Mouse (Mus musculus): ENCODE data around the gene Apol9b.

Apol9b gene

GRCm38 (mm10) chr15:77748414-77748813 lies 19.6 kb downstream of the Apol9b start:
- no peak for DNase-seq (ENCODE audit: low spot score)

- DNase-seq (ENCODE audit: low spot score): no peak
Observed at GRCm38 (mm10) chr15:77749717-77750116, 20.9 kb downstream of the Apol9b start.

- DNase-seq (ENCODE audit: low spot score): no peak
Observed at GRCm38 (mm10) chr15:77750461-77750860, 21.6 kb downstream of the Apol9b start.

- DNase-seq (ENCODE audit: low spot score): no peak
Observed at GRCm38 (mm10) chr15:77752443-77752842, 23.6 kb downstream of the Apol9b start.

GRCm38 (mm10) chr15:77755132-77755531 lies 26.3 kb downstream of the Apol9b start:
- no peak for DNase-seq (ENCODE audit: low spot score)

GRCm38 (mm10) chr15:77756081-77756480 lies 27.2 kb downstream of the Apol9b start:
- DNase-seq (ENCODE audit: low spot score): no peak

- peak; percentile 42 for DNase-seq (ENCODE audit: low spot score)
Observed at GRCm38 (mm10) chr15:77756848-77757247, 28.0 kb downstream of the Apol9b start, which contains the start of gene Apol8. TSS of gene Apol8 (minus strand) at chr15:77757003.

GRCm38 (mm10) chr15:77757586-77758226 lies 28.9 kb downstream of the Apol9b start:
- no peak for DNase-seq (ENCODE audit: low spot score)

- DNase-seq (ENCODE audit: low spot score): no peak
Observed at GRCm38 (mm10) chr15:77760037-77760436, 31.2 kb downstream of the Apol9b start.

GRCm38 (mm10) chr15:77761083-77761482 lies 32.2 kb downstream of the Apol9b start:
- DNase-seq (ENCODE audit: low spot score): no peak

- no peak for DNase-seq (ENCODE audit: low spot score)
Observed at GRCm38 (mm10) chr15:77761561-77762380, 32.9 kb downstream of the Apol9b start.

GRCm38 (mm10) chr15:77763050-77763449 lies 34.2 kb downstream of the Apol9b start:
- DNase-seq (ENCODE audit: low spot score): no peak

- DNase-seq (ENCODE audit: low spot score): no peak
Observed at GRCm38 (mm10) chr15:77763702-77764101, 34.9 kb downstream of the Apol9b start.

GRCm38 (mm10) chr15:77764391-77765006 lies 35.7 kb downstream of the Apol9b start:
- no peak for DNase-seq (ENCODE audit: low spot score)

- no peak for DNase-seq (ENCODE audit: low spot score)
Observed at GRCm38 (mm10) chr15:77765484-77766093, 36.8 kb downstream of the Apol9b start.

GRCm38 (mm10) chr15:77766981-77767380 lies 38.1 kb downstream of the Apol9b start:
- no peak for DNase-seq (ENCODE audit: low spot score)

GRCm38 (mm10) chr15:77770341-77770740 lies 41.5 kb downstream of the Apol9b start:
- no peak for DNase-seq (ENCODE audit: low spot score)

GRCm38 (mm10) chr15:77770942-77771341 lies 42.1 kb downstream of the Apol9b start:
- DNase-seq (ENCODE audit: low spot score): no peak

GRCm38 (mm10) chr15:77773099-77773915 lies 44.5 kb downstream of the Apol9b start:
- no peak for DNase-seq (ENCODE audit: low spot score)

GRCm38 (mm10) chr15:77774303-77774702 lies 45.5 kb downstream of the Apol9b start:
- DNase-seq (ENCODE audit: low spot score): no peak

- DNase-seq (ENCODE audit: low spot score): peak; percentile 72
Observed at GRCm38 (mm10) chr15:77775186-77775963, 46.5 kb downstream of the Apol9b start.
